Mouse (Mus musculus) lung, adult 2 months (tissue): ENCODE data around the gene Plekhj1. TPM values are rescaled to one million over a fixed set of nuclear protein-coding genes. Genes with fewer than 3 reads are reported as not detected.

Experiments
- DNase-seq: peaks from one replicate; pipeline ENCODE4 v3.0.0; 2022
- H3K4me1 ChIP-seq: fragments of 200-500 bp; 2 replicates; pipeline ENCODE4 v1.6.1; 2011; ENCODE audit warnings: low read length; ENCODE audit not compliant: control insufficient read depth, insufficient read depth
- H3K4me3 ChIP-seq: fragments of 200-500 bp; replicated peaks from 2 replicates; pipeline ENCODE3; 2011; ENCODE audit warnings: low read depth, mild to moderate bottlenecking, control low read depth, low read length; ENCODE audit errors: extremely low read depth
- CTCF ChIP-seq: fragments of 200-500 bp; IDR thresholded peaks from 2 replicates; pipeline ENCODE4 v1.5.1; 2011; ENCODE audit warnings: mild to moderate bottlenecking, low read length, control low read depth; ENCODE audit not compliant: insufficient read depth
- POLR2A ChIP-seq: fragments of 200-500 bp; IDR thresholded peaks from 2 replicates; pipeline ENCODE4 v1.6.1; 2011; ENCODE audit warnings: low read depth, mild to moderate bottlenecking, control low read depth, low read length, borderline replicate concordance; ENCODE audit errors: extremely low read depth
- WGBS: fragments of 180-500 bp; shearing (Covaris S2); methylation state at CpG from one replicate; pipeline ENCODE4 v1.1.7; 2018; 5-methylcytosine and 5-hydroxymethylcytosine counted together
- polyA plus RNA-seq: library from polyadenylated mRNA; depleted of rRNA; stranded (reverse); fragments of >200 nt; gene quantifications from 2 replicates; pipeline ENCODE4 v1.2.3, GENCODE M21; 2012

Gene Plekhj1
- polyA plus RNA-seq, 1 experiment, result 51.2 TPM

- DNase-seq, result no peak
- Histone ChIP-seq H3K4me3 (no peak overlapping the region), H3K4me1 (no peaks in the 10 kb centered on the region)
- 84% methylated on average over 19 of the region's 19 CpGs for WGBS
- TF ChIP-seq POLR2A (no peak), CTCF (no peak)
Measured at GRCm38 (mm10) chr10:80790761-80791404, 7.5 kb downstream of the Plekhj1 start.

- 81% methylated on average over 2 of the region's 2 CpGs for WGBS
- TF ChIP-seq POLR2A, result no peak
- DNase-seq, result no peak
- Histone ChIP-seq H3K4me3 (no peak overlapping the region), H3K4me1 (no peaks in the 10 kb centered on the region)
Measured at GRCm38 (mm10) chr10:80787517-80787916, 10.9 kb downstream of the Plekhj1 start.

- Histone ChIP-seq H3K4me1 (no peaks in the 10 kb centered on the region), H3K4me3 (no peak overlapping the region)
- WGBS, result 90% methylated on average over 11 of the region's 11 CpGs
- no peak for DNase-seq
- no peak for TF ChIP-seq POLR2A
- no peak for TF ChIP-seq CTCF
Measured at GRCm38 (mm10) chr10:80785963-80786362, 12.5 kb downstream of the Plekhj1 start.

GRCm38 (mm10) chr10:80784871-80785270, 13.6 kb downstream of the Plekhj1 start:
- H3K4me1 ChIP-seq, result no peaks in the 10 kb centered on the region
- WGBS, result 85% methylated on average over 12 of the region's 12 CpGs
- no peak for DNase-seq
- no peak overlapping the region for H3K4me3 ChIP-seq
- no peak for TF ChIP-seq CTCF
- no peak for TF ChIP-seq POLR2A

GRCm38 (mm10) chr10:80784302-80784701, 14.1 kb downstream of the Plekhj1 start:
- no peak overlapping the region for H3K4me3 ChIP-seq
- TF ChIP-seq POLR2A (no peak), CTCF (no peak)
- DNase-seq, result no peak
- no peaks in the 10 kb centered on the region for H3K4me1 ChIP-seq
- 98% methylated on average over 2 of the region's 2 CpGs for WGBS

DNA sequence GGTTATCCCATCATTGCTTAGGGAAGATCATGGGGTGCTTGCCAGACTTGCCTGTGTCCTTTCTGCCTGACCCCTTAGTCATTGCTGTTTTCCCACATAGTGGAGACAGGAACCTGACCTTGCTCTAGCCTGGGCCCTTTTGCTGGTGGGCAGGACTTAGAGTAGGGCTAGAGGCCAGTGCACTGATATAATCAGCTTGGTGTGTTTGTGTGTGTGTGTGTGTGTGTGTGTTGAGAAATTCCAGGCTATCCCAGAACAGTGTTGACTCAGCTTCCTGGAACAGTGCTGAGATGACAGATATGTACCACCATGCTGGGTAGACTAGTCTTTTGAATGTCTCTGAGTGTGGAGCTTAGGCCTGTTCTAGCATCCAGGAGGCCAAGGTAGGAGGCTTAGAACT, 18.9 kb downstream of the Plekhj1 start:
- H3K4me3 ChIP-seq, result no peak overlapping the region
- H3K4me1 ChIP-seq, result no peaks in the 10 kb centered on the region
- TF ChIP-seq POLR2A (no peak), CTCF (no peak)
- no peak for DNase-seq

GRCm38 (mm10) chr10:80777123-80777522, 21.3 kb downstream of the Plekhj1 start:
- WGBS, result 83% methylated on average over 5 of the region's 5 CpGs
- TF ChIP-seq CTCF (no peak), POLR2A (no peak)
- Histone ChIP-seq H3K4me1 (no peaks in the 10 kb centered on the region), H3K4me3 (no peak overlapping the region)
- no peak for DNase-seq

GRCm38 (mm10) chr10:80776358-80776869, 22.0 kb downstream of the Plekhj1 start:
- DNase-seq, result no peak
- Histone ChIP-seq H3K4me1 (no peaks in the 10 kb centered on the region), H3K4me3 (no peak overlapping the region)
- WGBS, result 85% methylated on average over 6 of the region's 6 CpGs
- no peak for TF ChIP-seq POLR2A
- TF ChIP-seq CTCF, result no peak

- no peak for TF ChIP-seq CTCF
- no peak for TF ChIP-seq POLR2A
Measured at GRCm38 (mm10) chr10:80775731-80776130, 22.7 kb downstream of the Plekhj1 start.

DNA sequence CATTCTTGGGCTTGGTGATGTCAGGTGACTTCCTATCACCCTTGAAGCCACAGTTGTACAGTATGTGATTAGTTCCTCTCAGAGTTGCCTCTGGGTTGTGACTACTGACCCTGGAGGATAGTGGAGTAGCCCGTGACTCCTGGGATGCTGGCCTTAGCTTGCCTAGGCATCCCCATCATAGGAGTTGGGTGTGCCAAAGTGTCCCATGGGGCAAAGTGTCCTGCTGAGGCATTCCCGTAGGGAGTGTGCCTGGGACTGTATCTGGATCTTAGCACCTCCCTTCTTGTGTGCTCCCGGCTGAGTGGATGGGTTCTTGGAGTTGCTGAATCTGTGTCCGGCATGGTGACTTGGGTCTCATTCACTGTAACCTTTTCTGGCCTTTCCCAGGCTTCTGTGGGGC, 23.4 kb downstream of the Plekhj1 start:
- WGBS, result 84% methylated on average over 4 of the region's 4 CpGs
- no peak for TF ChIP-seq POLR2A
- no peak for TF ChIP-seq CTCF
- no peak for DNase-seq
- Histone ChIP-seq H3K4me3 (no peak overlapping the region), H3K4me1 (no peaks in the 10 kb centered on the region)

More at GRCm38 (mm10) chr10:80775731-80776130, 22.7 kb downstream of the Plekhj1 start:
- Histone ChIP-seq H3K4me1 (no peaks in the 10 kb centered on the region), H3K4me3 (no peak overlapping the region)
- WGBS, result 89% methylated on average over 4 of the region's 4 CpGs
- no peak for DNase-seq
